Mouse (Mus musculus): ENCODE measurements around the gene Pex5l. TPM values are rescaled to one million over a fixed set of nuclear protein-coding genes. Genes with fewer than 3 reads are reported as not detected.

Gene Pex5l
- 0.08 and 0.17 TPM in 2 replicates for polyA plus RNA-seq (2015; fragmentation: Nextera tagmentation; extraction: Ambion mirVana)

DNA sequence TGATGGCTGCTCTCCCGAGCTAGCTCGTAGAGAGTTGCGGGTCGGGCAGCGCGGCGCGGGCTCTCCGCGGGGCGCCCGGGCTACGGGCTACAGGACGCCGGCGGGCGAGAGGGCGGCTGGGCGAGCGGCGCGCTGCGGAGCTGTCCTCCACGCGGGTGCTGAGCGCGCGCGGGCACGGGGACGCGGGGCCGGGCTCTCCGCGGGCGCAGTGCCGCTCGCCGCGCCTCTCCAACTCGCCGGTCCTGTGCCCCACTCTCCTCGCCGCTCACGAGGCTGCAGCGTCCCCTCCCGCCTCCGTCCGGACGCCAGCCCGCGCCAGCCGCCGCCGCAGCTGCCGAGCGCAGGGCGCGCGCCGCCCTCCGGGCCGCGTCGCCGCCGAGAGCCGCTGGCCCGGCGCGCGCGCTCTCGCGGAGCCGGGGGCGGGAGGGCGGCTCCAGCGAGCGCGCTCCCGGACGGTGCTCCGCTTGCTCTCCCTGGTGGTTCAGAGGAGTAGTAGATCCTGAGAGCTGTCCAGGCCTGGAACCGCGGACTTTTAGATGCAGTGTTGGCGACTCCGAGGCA, at the start of gene Pex5l:
Gene Pex5l, minus strand, starts transcription at position 347 of the 561 bp plus-strand sequence.
- TF ChIP-seq EP300 (IDR thresholded peaks at IDR 0.05) = no peak
- TF ChIP-seq CTCF (IDR thresholded peaks at IDR 0.05) = peak; percentile 28
- Histone ChIP-seq H3K4me3 (ENCODE audit: low read depth, low read length) (peak within 1 kb of the TSS; percentile 38), H3K27me3 (replicated peaks; ENCODE audit: insufficient read depth, low read length) (peaks cover 4% of the 10 kb centered on the region; the same call in 1 of the 2 replicates), H3K4me2 (replicated peaks; ENCODE audit: low read depth, low read length) (peak within 1 kb of the TSS; percentile 69), H3K36me3 (ENCODE audit: insufficient read depth, low read length) (no peaks in the 10 kb centered on the region), H3K27ac (ENCODE audit: low read length) (no peak within 1 kb of the TSS), H3K4me1 (ENCODE audit: insufficient read depth, low read depth, low read length) (no peaks in the 10 kb centered on the region), H3K9me3 (ENCODE audit: low read length) (no peaks in the 10 kb centered on the region), H3K9ac (replicated peaks; ENCODE audit: low read depth) (no peak within 1 kb of the TSS)
- ATAC-seq = peak; percentile 93
- WGBS = 0% methylated on average over 47 of the region's 88 CpGs
- peak; percentile 71 for DNase-seq (ENCODE audit: low spot score)

DNA sequence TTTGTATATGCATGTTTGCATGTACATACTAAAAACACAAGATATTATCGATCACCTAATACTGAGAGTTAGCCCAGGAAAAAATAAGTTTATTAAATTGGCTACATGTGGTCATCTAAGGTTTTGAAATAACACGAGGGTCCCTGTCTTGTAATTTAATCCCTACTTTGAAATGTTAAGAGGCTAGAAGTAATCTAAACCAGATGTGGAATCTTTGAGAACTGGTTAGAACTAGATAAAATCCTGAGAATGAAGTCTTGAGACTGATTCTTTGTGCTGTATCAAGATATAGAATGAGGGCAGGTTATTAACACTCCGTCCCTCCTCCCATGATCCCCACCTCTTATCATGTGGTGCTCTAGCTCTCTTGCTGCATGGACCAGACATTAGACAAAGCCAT, 22.1 kb upstream of the Pex5l start:
- 57% methylated on average over 3 of the region's 3 CpGs for WGBS
- Histone ChIP-seq H3K27me3 (replicated peaks; ENCODE audit: insufficient read depth, low read length) (no peaks in the 10 kb centered on the region), H3K4me3 (ENCODE audit: low read depth, low read length) (no peak overlapping the region), H3K9me3 (ENCODE audit: low read length) (no peaks in the 10 kb centered on the region), H3K9ac (replicated peaks; ENCODE audit: low read depth) (no peak overlapping the region), H3K4me2 (replicated peaks; ENCODE audit: low read depth, low read length) (no peak overlapping the region), H3K27ac (ENCODE audit: low read length) (no peak overlapping the region), H3K36me3 (ENCODE audit: insufficient read depth, low read length) (no peaks in the 10 kb centered on the region), H3K4me1 (ENCODE audit: insufficient read depth, low read depth, low read length) (no peaks in the 10 kb centered on the region)
- no peak for ATAC-seq
- TF ChIP-seq EP300 (IDR thresholded peaks at IDR 0.05) (no peak), CTCF (IDR thresholded peaks at IDR 0.05) (no peak)
- no peak for DNase-seq (ENCODE audit: low spot score)

- H3K27ac ChIP-seq (ENCODE audit: low read length) = no peak overlapping the region
- no peak for DNase-seq (ENCODE audit: low spot score)
Observed at GRCm38 (mm10) chr3:33163821-33164220, 20.8 kb upstream of the Pex5l start.

GRCm38 (mm10) chr3:33143592-33143991, 545 bp upstream of the Pex5l start:
- Histone ChIP-seq H3K4me1 (ENCODE audit: insufficient read depth, low read depth, low read length) (no peaks in the 10 kb centered on the region), H3K9ac (replicated peaks; ENCODE audit: low read depth) (no peak overlapping the region), H3K36me3 (ENCODE audit: insufficient read depth, low read length) (no peaks in the 10 kb centered on the region), H3K27me3 (replicated peaks; ENCODE audit: insufficient read depth, low read length) (peaks cover 4% of the 10 kb centered on the region; the same call in 1 of the 2 replicates), H3K9me3 (ENCODE audit: low read length) (no peaks in the 10 kb centered on the region), H3K4me3 (ENCODE audit: low read depth, low read length) (no peak overlapping the region), H3K4me2 (replicated peaks; ENCODE audit: low read depth, low read length) (no peak overlapping the region), H3K27ac (ENCODE audit: low read length) (no peak overlapping the region)
- TF ChIP-seq CTCF (IDR thresholded peaks at IDR 0.05) (no peak), EP300 (IDR thresholded peaks at IDR 0.05) (no peak)
- WGBS = 54% methylated on average over 7 of the region's 7 CpGs
- ATAC-seq (no peak), DNase-seq (ENCODE audit: low spot score) (no peak)

More at GRCm38 (mm10) chr3:33163821-33164220, 20.8 kb upstream of the Pex5l start:
- H3K27me3 ChIP-seq (replicated peaks; ENCODE audit: insufficient read depth, low read length) = no peaks in the 10 kb centered on the region
- no peak for ATAC-seq
- H3K36me3 ChIP-seq (ENCODE audit: insufficient read depth, low read length) = no peaks in the 10 kb centered on the region
- H3K4me2 ChIP-seq (replicated peaks; ENCODE audit: low read depth, low read length) = no peak overlapping the region
- H3K4me1 ChIP-seq (ENCODE audit: insufficient read depth, low read depth, low read length) = no peaks in the 10 kb centered on the region
- TF ChIP-seq CTCF (IDR thresholded peaks at IDR 0.05) = no peak
- no peak for TF ChIP-seq EP300 (IDR thresholded peaks at IDR 0.05)
- no peaks in the 10 kb centered on the region for H3K9me3 ChIP-seq (ENCODE audit: low read length)
- H3K4me3 ChIP-seq (ENCODE audit: low read depth, low read length) = no peak overlapping the region
- H3K9ac ChIP-seq (replicated peaks; ENCODE audit: low read depth) = no peak overlapping the region

DNA sequence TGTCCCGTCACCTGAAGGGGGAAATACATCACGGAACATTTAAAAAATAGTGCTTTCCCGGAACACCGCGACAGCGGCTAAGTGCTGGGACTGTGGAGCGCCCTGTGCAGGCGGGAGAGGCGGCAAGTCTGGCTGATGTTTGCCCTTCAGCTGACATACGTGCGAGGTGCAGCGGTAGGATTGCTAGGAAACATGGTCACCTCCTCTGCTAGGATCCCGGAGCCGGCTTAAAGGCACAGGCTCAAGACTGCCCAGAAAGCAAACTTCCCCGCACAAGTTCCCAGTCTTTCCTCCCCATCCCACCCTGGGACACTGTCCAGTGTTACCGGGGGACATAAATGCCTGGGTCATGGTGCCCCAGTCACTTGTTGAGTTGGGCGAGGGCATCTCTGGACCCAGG, 649 bp downstream of the Pex5l start:
- 2% methylated on average over 17 of the region's 17 CpGs for WGBS
- peak overlapping the region; percentile 38; the same call in 1 of the 2 replicates for H3K4me3 ChIP-seq (ENCODE audit: low read depth, low read length)
- no peaks in the 10 kb centered on the region for H3K9me3 ChIP-seq (ENCODE audit: low read length)
- no peak overlapping the region for H3K9ac ChIP-seq (replicated peaks; ENCODE audit: low read depth)
- no peak for DNase-seq (ENCODE audit: low spot score)
- TF ChIP-seq EP300 (IDR thresholded peaks at IDR 0.05) (no peak), CTCF (IDR thresholded peaks at IDR 0.05) (no peak)
- no peak for ATAC-seq
- peaks cover 4% of the 10 kb centered on the region; the same call in 1 of the 2 replicates for H3K27me3 ChIP-seq (replicated peaks; ENCODE audit: insufficient read depth, low read length)
- H3K4me1 ChIP-seq (ENCODE audit: insufficient read depth, low read depth, low read length) = no peaks in the 10 kb centered on the region
- no peak overlapping the region for H3K27ac ChIP-seq (ENCODE audit: low read length)
- peak overlapping the region; percentile 69 for H3K4me2 ChIP-seq (replicated peaks; ENCODE audit: low read depth, low read length)
- no peaks in the 10 kb centered on the region for H3K36me3 ChIP-seq (ENCODE audit: insufficient read depth, low read length)

DNA sequence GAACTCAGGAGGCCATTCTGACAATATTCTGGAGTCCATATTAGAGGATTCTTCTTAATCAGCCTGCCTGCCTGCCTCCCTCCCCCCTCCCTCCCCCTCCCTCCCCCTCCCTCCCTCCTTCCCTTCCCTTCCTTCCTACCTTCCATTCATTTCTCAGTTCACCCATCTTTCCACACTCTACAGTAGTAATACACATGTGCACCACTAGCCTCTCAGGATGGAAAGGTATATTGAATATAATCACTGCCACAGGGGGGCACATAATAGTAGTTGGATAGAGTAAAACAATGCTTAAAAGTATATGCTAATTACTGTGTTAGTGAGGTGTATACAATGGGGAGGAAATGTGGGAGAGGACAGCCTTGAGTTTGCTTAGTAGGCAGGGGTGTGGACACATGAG, 13.1 kb downstream of the Pex5l start:
- H3K9me3 ChIP-seq (ENCODE audit: low read length) = no peaks in the 10 kb centered on the region
- no peak overlapping the region for H3K4me3 ChIP-seq (ENCODE audit: low read depth, low read length)
- no peak for TF ChIP-seq CTCF (IDR thresholded peaks at IDR 0.05)
- TF ChIP-seq EP300 (IDR thresholded peaks at IDR 0.05) = no peak
- H3K36me3 ChIP-seq (ENCODE audit: insufficient read depth, low read length) = no peaks in the 10 kb centered on the region
- no peak for ATAC-seq
- H3K4me2 ChIP-seq (replicated peaks; ENCODE audit: low read depth, low read length) = no peak overlapping the region
- no peak overlapping the region for H3K9ac ChIP-seq (replicated peaks; ENCODE audit: low read depth)
- H3K27me3 ChIP-seq (replicated peaks; ENCODE audit: insufficient read depth, low read length) = no peaks in the 10 kb centered on the region
- H3K27ac ChIP-seq (ENCODE audit: low read length) = no peak overlapping the region
- no peak for DNase-seq (ENCODE audit: low spot score)
- no peaks in the 10 kb centered on the region for H3K4me1 ChIP-seq (ENCODE audit: insufficient read depth, low read depth, low read length)

GRCm38 (mm10) chr3:33124796-33125195, 18.3 kb downstream of the Pex5l start:
- 79% methylated on average over 5 of the region's 5 CpGs for WGBS
- Histone ChIP-seq H3K36me3 (ENCODE audit: insufficient read depth, low read length) (no peaks in the 10 kb centered on the region), H3K27me3 (replicated peaks; ENCODE audit: insufficient read depth, low read length) (no peaks in the 10 kb centered on the region), H3K9ac (replicated peaks; ENCODE audit: low read depth) (no peak overlapping the region), H3K4me3 (ENCODE audit: low read depth, low read length) (no peak overlapping the region), H3K9me3 (ENCODE audit: low read length) (no peaks in the 10 kb centered on the region), H3K27ac (ENCODE audit: low read length) (no peak overlapping the region), H3K4me2 (replicated peaks; ENCODE audit: low read depth, low read length) (no peak overlapping the region), H3K4me1 (ENCODE audit: insufficient read depth, low read depth, low read length) (no peaks in the 10 kb centered on the region)
- ATAC-seq (no peak), DNase-seq (ENCODE audit: low spot score) (no peak)
- no peak for TF ChIP-seq CTCF (IDR thresholded peaks at IDR 0.05)
- no peak for TF ChIP-seq EP300 (IDR thresholded peaks at IDR 0.05)

All from lung, postnatal 0 days (tissue).